ENCODE assay signal across 16 mouse cellular contexts in genomic region chr6:48412662-48413061, GRCm38 (mm10). TPM values are rescaled to one million over a fixed set of nuclear protein-coding genes. Genes with fewer than 3 reads are reported as not detected.
"Had no signal": no experiment of that assay in that cellular context is flagged by ENCODE, and none has a peak within 500 bp of the region (broad histone marks: within the 10 kb centered on the region; RNA-seq: fewer than 3 reads in every experiment).

No protein-coding gene starts in this region.

- H3K27ac ChIP-seq: left cerebral cortex, adult 2 months; limb, embryonic 10.5 days; lung, embryonic 15.5 days; macrophage; neural tube, embryonic 13.5 days; stomach, postnatal 0 days had no signal

- H3K9ac ChIP-seq: lung, embryonic 15.5 days; neural tube, embryonic 13.5 days had no signal

- H3K27me3 ChIP-seq: lung, embryonic 15.5 days; neural tube, embryonic 13.5 days had no signal

- H3K9me3 ChIP-seq: limb, embryonic 10.5 days; lung, embryonic 15.5 days; megakaryocyte, embryonic 14.5 days; neural tube, embryonic 13.5 days had no signal

- H3K4me3 ChIP-seq: left cerebral cortex, adult 2 months; limb, embryonic 10.5 days; lung, embryonic 15.5 days; megakaryocyte, embryonic 14.5 days; neural tube, embryonic 13.5 days had no signal

- H3K4me1 ChIP-seq: limb, embryonic 10.5 days; lung, embryonic 15.5 days; megakaryocyte, embryonic 14.5 days; neural tube, embryonic 13.5 days had no signal

- ATAC-seq: midbrain, embryonic 16.5 days had no signal

- H3K4me2 ChIP-seq: liver, embryonic 11.5 days; lung, embryonic 15.5 days; midbrain, embryonic 11.5 days; neural tube, embryonic 13.5 days had no signal

- DNase-seq: kidney, adult 8-10 months; kidney, postnatal 25 days; lung, postnatal 14 days; retina, postnatal 1 day; right cerebral cortex, postnatal 4 days; thymus, postnatal 4 days had no signal

RNA-seq across cellular contexts. Expression of gene Sspo, which starts 35.4 kb away (rescaled TPM):
- polyA plus RNA-seq: macrophage had no signal
